Mouse (Mus musculus): Measurements from ENCODE around the gene Ier5l.
A peak's percentile ranks its signal among the peaks of the same experiment; 100 is the strongest.

The Ier5l gene

GRCm38 (mm10) chr2:30441518-30442497 lies 32.2 kb downstream of the Ier5l start:
- peak; percentile 99 for DNase-seq (ENCODE audit: low spot score)

GRCm38 (mm10) chr2:30440701-30441517 lies 33.1 kb downstream of the Ier5l start:
- peak; percentile 96 for DNase-seq (ENCODE audit: low spot score)

- no peak for DNase-seq (ENCODE audit: low spot score)
Measured at GRCm38 (mm10) chr2:30440211-30440700, 33.8 kb downstream of the Ier5l start.

- no peak for DNase-seq (ENCODE audit: low spot score)
Measured at GRCm38 (mm10) chr2:30439631-30440030, 34.4 kb downstream of the Ier5l start.

- no peak for DNase-seq (ENCODE audit: low spot score)
Measured at GRCm38 (mm10) chr2:30437791-30438190, 36.2 kb downstream of the Ier5l start.

GRCm38 (mm10) chr2:30436809-30437208 lies 37.2 kb downstream of the Ier5l start:
- no peak for DNase-seq (ENCODE audit: low spot score)

GRCm38 (mm10) chr2:30436156-30436545 lies 37.9 kb downstream of the Ier5l start:
- DNase-seq (ENCODE audit: low spot score): no peak

GRCm38 (mm10) chr2:30435326-30436155 lies 38.5 kb downstream of the Ier5l start:
- peak; percentile 88 for DNase-seq (ENCODE audit: low spot score)

- no peak for DNase-seq (ENCODE audit: low spot score)
Measured at GRCm38 (mm10) chr2:30429156-30429555, 44.9 kb downstream of the Ier5l start.

Data from embryo, embryonic 10.5 days (tissue).